Mouse (Mus musculus): ENCODE measurements at regions not wholly inside any gene's neighbourhood (a gene's known extent, or its start where the extent isn't known, plus 50 kb on each side); places are given as distances from the start of the nearest gene placed in this dataset.

DNA sequence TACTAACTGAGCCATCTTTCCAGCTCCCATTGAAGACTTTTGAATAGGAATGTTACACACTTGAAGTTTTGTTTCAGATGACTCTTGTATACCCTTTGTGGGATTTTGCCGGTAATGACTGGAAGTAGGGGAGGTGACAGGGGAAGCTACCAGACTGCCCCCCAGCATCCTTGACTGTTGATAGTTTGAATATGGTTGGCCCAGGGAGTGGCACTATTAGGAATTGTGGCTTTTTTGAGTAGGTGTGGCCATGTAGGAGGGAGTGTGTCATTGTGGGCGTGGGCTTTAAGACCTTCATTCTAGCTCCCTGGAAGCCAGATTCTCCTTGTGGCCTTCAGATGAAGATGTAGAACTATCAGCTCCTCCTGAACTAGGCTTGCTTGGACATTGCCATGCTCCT lies 207.4 kb downstream of the Nucb2 start:
- no peaks in the 10 kb centered on the region for H3K27me3 ChIP-seq (ENCODE audit: control insufficient read depth, insufficient read depth, insufficient read length)
- H3K79me2 ChIP-seq (ENCODE audit: control insufficient read depth, insufficient read depth), result no peaks in the 10 kb centered on the region
- H3ac ChIP-seq (ENCODE audit: control insufficient read depth, insufficient read length, low read depth), result no peak overlapping the region
- no peaks in the 10 kb centered on the region for H3K79me3 ChIP-seq (ENCODE audit: low read depth)
- H3K4me3 ChIP-seq (ENCODE audit: insufficient read depth, poor library complexity, severe bottlenecking), result no peak overlapping the region
- H3K36me3 ChIP-seq (ENCODE audit: control insufficient read depth, insufficient read depth), result no peaks in the 10 kb centered on the region
- no peak for TF ChIP-seq USF1 (IDR thresholded peaks at IDR 0.05; ENCODE audit: low read depth)
- TF ChIP-seq MYOG (IDR thresholded peaks at IDR 0.05; ENCODE audit: control insufficient read depth, extremely low read depth, insufficient read length), result no peak
- no peak for TF ChIP-seq MYOD1 (IDR thresholded peaks at IDR 0.05; ENCODE audit: control insufficient read depth, insufficient read length, low read depth)
- TF ChIP-seq CEBPB (IDR thresholded peaks at IDR 0.05; ENCODE audit: low read depth), result no peak
- TF ChIP-seq FOSL1 (IDR thresholded peaks at IDR 0.05; ENCODE audit: insufficient read depth, low read length, poor library complexity, severe bottlenecking), result no peak
- TF ChIP-seq CTCF (IDR thresholded peaks at IDR 0.05; ENCODE audit: control insufficient read depth, insufficient read depth, insufficient read length), result no peak
- TF ChIP-seq MAX (IDR thresholded peaks at IDR 0.05), result no peak

DNA sequence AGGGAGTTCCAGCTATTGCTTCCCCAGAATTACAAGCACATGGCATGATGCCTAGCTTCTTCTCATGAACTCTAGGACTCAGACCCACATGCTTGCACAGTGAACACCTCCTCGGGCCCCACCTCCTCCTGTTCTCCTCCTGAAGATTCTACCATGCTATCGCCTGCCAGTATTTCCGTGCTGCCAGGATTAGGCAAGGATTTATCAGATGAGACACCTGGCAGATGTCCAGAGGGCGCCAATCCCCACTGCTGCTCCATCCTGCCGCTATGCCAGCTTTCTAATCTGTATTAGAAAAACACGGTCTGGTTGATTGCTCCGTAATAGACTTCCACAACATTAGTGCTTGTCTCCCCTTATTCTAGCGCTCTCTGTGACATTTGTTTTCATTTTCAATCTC lies 209.0 kb downstream of the Nucb2 start:
- Histone ChIP-seq H3K27me3 (ENCODE audit: control insufficient read depth, insufficient read depth, insufficient read length) (no peaks in the 10 kb centered on the region), H3K4me3 (ENCODE audit: insufficient read depth, poor library complexity, severe bottlenecking) (no peak overlapping the region), H3K36me3 (ENCODE audit: control insufficient read depth, insufficient read depth) (no peaks in the 10 kb centered on the region), H3K79me3 (ENCODE audit: low read depth) (no peaks in the 10 kb centered on the region), H3K79me2 (ENCODE audit: control insufficient read depth, insufficient read depth) (no peaks in the 10 kb centered on the region), H3ac (ENCODE audit: control insufficient read depth, insufficient read length, low read depth) (no peak overlapping the region)
- TF ChIP-seq FOSL1 (IDR thresholded peaks at IDR 0.05; ENCODE audit: insufficient read depth, low read length, poor library complexity, severe bottlenecking) (no peak), MYOD1 (IDR thresholded peaks at IDR 0.05; ENCODE audit: control insufficient read depth, insufficient read length, low read depth) (no peak), USF1 (IDR thresholded peaks at IDR 0.05; ENCODE audit: low read depth) (no peak), CTCF (IDR thresholded peaks at IDR 0.05; ENCODE audit: control insufficient read depth, insufficient read depth, insufficient read length) (no peak), MAX (IDR thresholded peaks at IDR 0.05) (no peak), CEBPB (IDR thresholded peaks at IDR 0.05; ENCODE audit: low read depth) (no peak), MYOG (IDR thresholded peaks at IDR 0.05; ENCODE audit: control insufficient read depth, extremely low read depth, insufficient read length) (no peak)

DNA sequence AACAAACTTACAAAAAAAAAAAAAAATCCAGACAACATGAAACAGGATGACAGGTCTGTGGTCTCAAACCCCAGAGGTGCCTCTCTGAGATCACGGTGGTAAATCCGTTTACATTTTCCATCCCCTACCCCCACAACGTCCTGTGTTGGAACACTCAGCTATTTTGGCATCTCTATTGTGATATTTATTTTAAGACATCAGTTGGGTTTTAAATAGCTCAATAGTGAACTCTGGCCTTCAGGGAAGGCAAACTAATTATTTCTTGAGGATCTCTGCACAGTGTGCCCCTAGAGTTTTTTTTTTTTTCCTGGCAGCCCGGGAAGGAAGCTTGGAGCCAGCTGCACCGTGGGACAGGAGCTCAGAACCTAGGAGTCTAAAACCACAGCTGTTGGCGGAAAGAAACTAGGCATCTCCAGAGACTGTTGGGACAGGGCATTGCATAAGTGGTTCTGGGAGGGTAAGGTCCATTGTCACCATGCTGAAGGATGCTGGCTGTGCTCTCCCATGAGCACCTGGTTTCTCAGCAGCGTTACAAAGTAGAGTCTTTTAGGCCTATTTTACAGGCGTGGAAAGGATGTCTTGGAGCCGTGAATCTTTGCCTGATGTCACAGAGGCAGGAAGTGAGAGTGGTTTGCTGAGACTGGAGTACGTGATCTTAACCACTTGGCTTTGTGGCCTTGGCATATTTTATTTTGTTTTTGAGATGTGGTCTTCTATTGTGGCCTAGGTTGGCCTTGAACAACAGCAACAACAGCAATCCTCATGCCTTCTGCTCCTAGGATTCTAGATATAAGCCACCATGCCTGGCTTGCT lies 211.3 kb downstream of the Nucb2 start:
- Histone ChIP-seq H3ac (ENCODE audit: control insufficient read depth, insufficient read length, low read depth) (no peak overlapping the region), H3K79me3 (ENCODE audit: low read depth) (no peaks in the 10 kb centered on the region), H3K79me2 (ENCODE audit: control insufficient read depth, insufficient read depth) (no peaks in the 10 kb centered on the region), H3K36me3 (ENCODE audit: control insufficient read depth, insufficient read depth) (no peaks in the 10 kb centered on the region), H3K27me3 (ENCODE audit: control insufficient read depth, insufficient read depth, insufficient read length) (no peaks in the 10 kb centered on the region), H3K4me3 (ENCODE audit: insufficient read depth, poor library complexity, severe bottlenecking) (no peak overlapping the region)
- no peak for TF ChIP-seq MYOG (IDR thresholded peaks at IDR 0.05; ENCODE audit: control insufficient read depth, extremely low read depth, insufficient read length)
- no peak for TF ChIP-seq MYOD1 (IDR thresholded peaks at IDR 0.05; ENCODE audit: control insufficient read depth, insufficient read length, low read depth)

DNA sequence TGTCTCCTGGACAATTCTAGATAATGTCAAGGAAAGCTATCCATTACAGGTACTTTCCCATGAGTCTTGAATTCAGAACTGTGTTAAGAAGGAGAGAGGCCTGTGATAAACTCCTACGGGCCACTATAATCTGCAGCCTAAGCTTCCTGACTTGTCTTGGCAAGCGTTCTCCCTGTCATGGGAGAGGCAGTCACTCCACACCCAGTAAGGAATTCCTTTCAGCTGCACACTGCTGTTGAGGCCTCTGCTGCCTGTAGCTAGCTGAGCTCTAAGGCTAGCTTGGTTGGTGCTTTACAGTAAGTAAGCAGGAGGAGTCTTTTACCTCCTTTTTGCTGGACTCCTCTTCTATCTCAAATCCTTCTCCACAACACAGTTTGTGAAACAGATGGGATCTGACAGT lies 224.2 kb downstream of the Nucb2 start:
- Histone ChIP-seq H3K36me3 (ENCODE audit: control insufficient read depth, insufficient read depth) (no peaks in the 10 kb centered on the region), H3K79me3 (ENCODE audit: low read depth) (no peaks in the 10 kb centered on the region), H3K79me2 (ENCODE audit: control insufficient read depth, insufficient read depth) (no peaks in the 10 kb centered on the region), H3ac (ENCODE audit: control insufficient read depth, insufficient read length, low read depth) (no peak overlapping the region), H3K27me3 (ENCODE audit: control insufficient read depth, insufficient read depth, insufficient read length) (no peaks in the 10 kb centered on the region), H3K4me3 (ENCODE audit: insufficient read depth, poor library complexity, severe bottlenecking) (no peak overlapping the region)
- TF ChIP-seq CEBPB (IDR thresholded peaks at IDR 0.05; ENCODE audit: low read depth) (no peak), USF1 (IDR thresholded peaks at IDR 0.05; ENCODE audit: low read depth) (no peak), CTCF (IDR thresholded peaks at IDR 0.05; ENCODE audit: control insufficient read depth, insufficient read depth, insufficient read length) (no peak), MAX (IDR thresholded peaks at IDR 0.05) (no peak), FOSL1 (IDR thresholded peaks at IDR 0.05; ENCODE audit: insufficient read depth, low read length, poor library complexity, severe bottlenecking) (no peak), MYOG (IDR thresholded peaks at IDR 0.05; ENCODE audit: control insufficient read depth, extremely low read depth, insufficient read length) (no peak), MYOD1 (IDR thresholded peaks at IDR 0.05; ENCODE audit: control insufficient read depth, insufficient read length, low read depth) (no peak)

DNA sequence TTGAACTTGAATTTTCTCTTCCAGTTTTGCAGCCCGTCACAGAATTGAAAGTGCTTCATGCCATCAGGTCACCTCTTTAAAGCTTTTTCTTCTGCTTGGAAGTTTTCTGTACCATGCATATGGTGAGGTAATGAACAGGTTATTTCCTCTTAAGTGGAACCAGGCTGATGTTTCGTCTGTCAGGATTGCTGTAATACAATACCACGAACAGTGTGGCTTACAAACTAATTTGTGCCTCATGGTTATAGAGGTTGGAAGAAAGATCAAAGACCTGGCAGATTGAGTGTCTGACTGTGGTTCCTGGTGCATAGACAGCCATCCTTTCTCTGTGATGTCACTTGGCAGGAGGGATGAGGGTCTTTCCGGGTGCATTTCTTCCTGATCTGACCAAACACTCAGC lies 225.6 kb downstream of the Nucb2 start:
- H3K79me2 ChIP-seq (ENCODE audit: control insufficient read depth, insufficient read depth), result no peaks in the 10 kb centered on the region
- H3K27me3 ChIP-seq (ENCODE audit: control insufficient read depth, insufficient read depth, insufficient read length), result no peaks in the 10 kb centered on the region
- TF ChIP-seq FOSL1 (IDR thresholded peaks at IDR 0.05; ENCODE audit: insufficient read depth, low read length, poor library complexity, severe bottlenecking) (no peak), USF1 (IDR thresholded peaks at IDR 0.05; ENCODE audit: low read depth) (no peak), CEBPB (IDR thresholded peaks at IDR 0.05; ENCODE audit: low read depth) (no peak), CTCF (IDR thresholded peaks at IDR 0.05; ENCODE audit: control insufficient read depth, insufficient read depth, insufficient read length) (no peak), MAX (IDR thresholded peaks at IDR 0.05) (no peak), MYOD1 (IDR thresholded peaks at IDR 0.05; ENCODE audit: control insufficient read depth, insufficient read length, low read depth) (no peak)
- no peaks in the 10 kb centered on the region for H3K36me3 ChIP-seq (ENCODE audit: control insufficient read depth, insufficient read depth)
- H3K79me3 ChIP-seq (ENCODE audit: low read depth), result no peaks in the 10 kb centered on the region
- no peak overlapping the region for H3K4me3 ChIP-seq (ENCODE audit: insufficient read depth, poor library complexity, severe bottlenecking)
- no peak overlapping the region for H3ac ChIP-seq (ENCODE audit: control insufficient read depth, insufficient read length, low read depth)

DNA sequence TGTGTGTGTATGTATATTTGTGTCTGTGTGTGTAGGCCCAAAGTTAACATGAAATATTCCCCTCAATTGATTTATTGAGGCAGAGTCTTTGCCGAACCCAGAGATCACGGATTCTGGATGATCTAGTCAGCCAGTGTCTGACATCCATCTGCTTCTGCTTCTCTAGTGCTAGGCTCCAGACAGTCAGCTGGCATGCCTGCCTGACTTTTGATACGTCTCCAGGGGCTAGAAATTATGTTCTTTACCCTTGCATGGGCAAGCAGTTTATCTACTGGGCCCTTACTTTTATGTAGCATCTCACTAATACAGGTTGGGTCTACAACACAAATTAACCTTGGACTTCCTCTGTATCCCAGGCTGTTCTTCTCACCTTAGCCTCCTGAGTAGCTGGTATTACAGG lies 231.5 kb downstream of the Nucb2 start:
- no peak overlapping the region for H3ac ChIP-seq (ENCODE audit: control insufficient read depth, insufficient read length, low read depth)
- TF ChIP-seq MYOD1 (IDR thresholded peaks at IDR 0.05; ENCODE audit: control insufficient read depth, insufficient read length, low read depth) (no peak), MYOG (IDR thresholded peaks at IDR 0.05; ENCODE audit: control insufficient read depth, extremely low read depth, insufficient read length) (no peak), USF1 (IDR thresholded peaks at IDR 0.05; ENCODE audit: low read depth) (no peak), CEBPB (IDR thresholded peaks at IDR 0.05; ENCODE audit: low read depth) (no peak), CTCF (IDR thresholded peaks at IDR 0.05; ENCODE audit: control insufficient read depth, insufficient read depth, insufficient read length) (no peak), MAX (IDR thresholded peaks at IDR 0.05) (no peak), FOSL1 (IDR thresholded peaks at IDR 0.05; ENCODE audit: insufficient read depth, low read length, poor library complexity, severe bottlenecking) (no peak)
- no peaks in the 10 kb centered on the region for H3K36me3 ChIP-seq (ENCODE audit: control insufficient read depth, insufficient read depth)
- H3K79me2 ChIP-seq (ENCODE audit: control insufficient read depth, insufficient read depth), result no peaks in the 10 kb centered on the region
- H3K27me3 ChIP-seq (ENCODE audit: control insufficient read depth, insufficient read depth, insufficient read length), result no peaks in the 10 kb centered on the region
- H3K4me3 ChIP-seq (ENCODE audit: insufficient read depth, poor library complexity, severe bottlenecking), result no peak overlapping the region
- no peaks in the 10 kb centered on the region for H3K79me3 ChIP-seq (ENCODE audit: low read depth)

Measured in C2C12 (cell line).